Mouse (Mus musculus) midbrain, postnatal 0 days (tissue): ENCODE results near the gene Arhgap31. TPM values are rescaled to one million over a fixed set of nuclear protein-coding genes. Genes with fewer than 3 reads are reported as not detected.
A peak's percentile ranks its signal among the peaks of the same experiment; 100 is the strongest.

Source experiments
- ATAC-seq: fragments of 200-750 bp; cut with Nextera tagmentation; 2 replicates; pipeline ENCODE4 v1.8.0; 2017; ENCODE audit warnings: moderate number of reproducible peaks, mild to moderate bottlenecking, moderate TSS enrichment, moderate library complexity; ENCODE audit not compliant: low FRiP score
- DNase-seq: peaks from one replicate; pipeline ENCODE4 v3.0.0-alpha.2; 2015; ENCODE audit warnings: low spot score
- H3K27ac ChIP-seq: fragments of 300-500 bp; sonication (generic); 2 replicates; pipeline ENCODE4 v1.5.1; 2014; ENCODE audit warnings: low read depth, mild to moderate bottlenecking, low read length, mixed read lengths
- H3K27me3 ChIP-seq: fragments of 300-500 bp; sonication (generic); 2 replicates; pipeline ENCODE4 v1.6.1; 2014; ENCODE audit warnings: low read length, control low read depth, mixed read lengths; ENCODE audit not compliant: insufficient read depth
- H3K36me3 ChIP-seq: fragments of 300-500 bp; sonication (generic); 2 replicates; pipeline ENCODE4 v1.6.1; 2014; ENCODE audit warnings: low read length, control low read depth, mixed read lengths; ENCODE audit not compliant: insufficient read depth
- H3K4me1 ChIP-seq: fragments of 300-500 bp; sonication (generic); 2 replicates; pipeline ENCODE4 v1.6.1; 2014; ENCODE audit warnings: mild to moderate bottlenecking, control low read depth, antibody characterized with exemption, low read length, mixed read lengths; ENCODE audit not compliant: insufficient read depth
- H3K4me2 ChIP-seq: fragments of 300-500 bp; sonication (generic); 2 replicates; pipeline ENCODE4 v1.6.1; 2014; ENCODE audit warnings: low read depth, mild to moderate bottlenecking, low read length, mixed read lengths; ENCODE audit not compliant: poor library complexity, severe bottlenecking
- H3K4me3 ChIP-seq: fragments of 300-500 bp; sonication (generic); 2 replicates; pipeline ENCODE4 v1.5.1; 2014; ENCODE audit warnings: low read depth, mild to moderate bottlenecking, low read length, moderate library complexity
- H3K9ac ChIP-seq: fragments of 300-500 bp; sonication (generic); replicated peaks from 2 replicates; pipeline ENCODE4 v1.6.1; 2014; ENCODE audit warnings: mild to moderate bottlenecking, low read length, moderate library complexity, mixed read lengths; ENCODE audit not compliant: poor library complexity, severe bottlenecking
- H3K9me3 ChIP-seq: fragments of 300-500 bp; sonication (generic); 2 replicates; pipeline ENCODE4 v1.6.1; 2016; ENCODE audit warnings: low read length, control low read depth
- CTCF ChIP-seq: IDR thresholded peaks from 2 replicates; pipeline ENCODE4 v1.5.1; 2016; ENCODE audit warnings: antibody characterized with exemption, mild to moderate bottlenecking
- WGBS: fragments of 180-500 bp; shearing (Covaris S2); extraction: QIAGEN DNeasy Blood & Tissue Kit; methylation state at CpG from one replicate; pipeline ENCODE4 v1.1.7; 2014; 5-methylcytosine and 5-hydroxymethylcytosine counted together
- polyA plus RNA-seq: library from polyadenylated mRNA; unstranded; fragments of >200 nt; fragmentation: Nextera tagmentation; extraction: Ambion mirVana; gene quantifications from 2 replicates; pipeline ENCODE4 v1.2.1, GENCODE M21; 2015
- total RNA-seq: library from RNA; depleted of rRNA; stranded (reverse); fragments of >200 nt; gene quantifications from 2 replicates; pipeline ENCODE4 v1.2.3, GENCODE M21; 2014

Arhgap31 gene
- total and polyA plus RNA-seq, 2 experiments from 2014 or later = 3.2 to 10.0 TPM

GRCm38 (mm10) chr16:38757626-38758025, 44.6 kb upstream of the Arhgap31 start:
- Histone ChIP-seq H3K9ac (no peak overlapping the region), H3K4me3 (no peak overlapping the region), H3K27ac (no peak overlapping the region), H3K4me2 (no peak overlapping the region), H3K27me3 (no peaks in the 10 kb centered on the region), H3K9me3 (no peaks in the 10 kb centered on the region), H3K36me3 (peaks cover 45% of the 10 kb centered on the region), H3K4me1 (no peaks in the 10 kb centered on the region)
- TF ChIP-seq CTCF = no peak
- DNase-seq (no peak), ATAC-seq (no peak)
- 97% methylated on average over 19 of the region's 19 CpGs for WGBS

- 83% methylated on average over 4 of the region's 4 CpGs for WGBS
- ATAC-seq = no peak
- H3K36me3 ChIP-seq = peaks cover 42% of the 10 kb centered on the region
Observed at GRCm38 (mm10) chr16:38756572-38756971, 43.5 kb upstream of the Arhgap31 start.

GRCm38 (mm10) chr16:38756177-38756503, 43.1 kb upstream of the Arhgap31 start:
- 37% methylated on average over 5 of the region's 5 CpGs for WGBS
- TF ChIP-seq CTCF = no peak
- Histone ChIP-seq H3K36me3 (peaks cover 42% of the 10 kb centered on the region), H3K27me3 (no peaks in the 10 kb centered on the region), H3K4me1 (no peaks in the 10 kb centered on the region), H3K27ac (no peak overlapping the region), H3K4me2 (no peak overlapping the region), H3K9me3 (no peaks in the 10 kb centered on the region), H3K4me3 (no peak overlapping the region), H3K9ac (no peak overlapping the region)
- DNase-seq (peak; percentile 10), ATAC-seq (no peak)

More at GRCm38 (mm10) chr16:38756572-38756971, 43.5 kb upstream of the Arhgap31 start:
- DNase-seq = no peak
- no peak overlapping the region for H3K9ac ChIP-seq
- H3K4me3 ChIP-seq = no peak overlapping the region
- H3K4me1 ChIP-seq = no peaks in the 10 kb centered on the region
- H3K4me2 ChIP-seq = no peak overlapping the region
- H3K9me3 ChIP-seq = no peaks in the 10 kb centered on the region
- no peaks in the 10 kb centered on the region for H3K27me3 ChIP-seq
- TF ChIP-seq CTCF = no peak
- H3K27ac ChIP-seq = no peak overlapping the region

- Histone ChIP-seq H3K4me3 (no peak overlapping the region), H3K27ac (no peak overlapping the region), H3K4me2 (no peak overlapping the region), H3K4me1 (no peaks in the 10 kb centered on the region), H3K9ac (no peak overlapping the region), H3K36me3 (peaks cover 39% of the 10 kb centered on the region), H3K9me3 (no peaks in the 10 kb centered on the region), H3K27me3 (no peaks in the 10 kb centered on the region)
- 68% methylated on average over 7 of the region's 7 CpGs for WGBS
- DNase-seq = no peak
- no peak for ATAC-seq
- TF ChIP-seq CTCF = no peak
Observed at GRCm38 (mm10) chr16:38755452-38756176, 42.5 kb upstream of the Arhgap31 start.

- peak; percentile 15 for DNase-seq
- no peaks in the 10 kb centered on the region for H3K27me3 ChIP-seq
- H3K36me3 ChIP-seq = peaks cover 27% of the 10 kb centered on the region
- no peak for TF ChIP-seq CTCF
- no peak overlapping the region for H3K4me3 ChIP-seq
- H3K9me3 ChIP-seq = no peaks in the 10 kb centered on the region
- no peak for ATAC-seq
- H3K27ac ChIP-seq = no peak overlapping the region
- H3K4me2 ChIP-seq = no peak overlapping the region
- H3K9ac ChIP-seq = no peak overlapping the region
- 69% methylated on average over 11 of the region's 11 CpGs for WGBS
- H3K4me1 ChIP-seq = no peaks in the 10 kb centered on the region
Observed at GRCm38 (mm10) chr16:38753631-38754030, 40.6 kb upstream of the Arhgap31 start.

GRCm38 (mm10) chr16:38750803-38751202, 37.7 kb upstream of the Arhgap31 start:
- no peak for ATAC-seq
- no peak for TF ChIP-seq CTCF
- WGBS = 83% methylated on average over 6 of the region's 6 CpGs

More at GRCm38 (mm10) chr16:38750803-38751202, 37.7 kb upstream of the Arhgap31 start:
- no peak overlapping the region for H3K27ac ChIP-seq
- H3K27me3 ChIP-seq = no peaks in the 10 kb centered on the region
- H3K9me3 ChIP-seq = no peaks in the 10 kb centered on the region
- H3K36me3 ChIP-seq = peaks cover 14% of the 10 kb centered on the region
- no peak for DNase-seq
- no peak overlapping the region for H3K9ac ChIP-seq
- H3K4me2 ChIP-seq = no peak overlapping the region
- H3K4me3 ChIP-seq = no peak overlapping the region
- H3K4me1 ChIP-seq = no peaks in the 10 kb centered on the region
